Mouse (Mus musculus): ENCODE measurements at regions not wholly inside any gene's neighbourhood (a gene's known extent, or its start where the extent isn't known, plus 50 kb on each side); places are given as distances from the start of the nearest gene placed in this dataset.
"Not testable (repeated sequence)": the region's sequence is repeated elsewhere in the genome, so short reads cannot be mapped to it uniquely, and the experiment has no call there.

DNA sequence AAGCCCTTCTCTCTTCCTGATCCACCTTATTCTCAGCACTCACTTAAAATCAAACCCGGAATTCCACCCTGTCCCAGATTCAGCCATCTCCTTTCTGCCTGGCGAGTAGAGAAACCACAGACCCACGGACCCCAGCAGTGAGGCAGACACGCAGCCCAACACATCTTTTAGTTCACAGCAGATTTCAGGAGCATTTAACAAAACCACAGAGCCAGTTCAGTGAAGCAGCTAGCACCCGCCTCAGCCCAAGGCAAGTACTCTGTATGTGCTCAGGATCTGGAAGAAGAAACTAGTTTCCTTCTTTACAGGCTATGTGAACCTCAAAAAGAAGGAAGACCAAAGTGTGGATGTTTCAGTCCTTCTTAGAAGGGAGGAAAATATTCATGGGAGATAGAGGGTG lies 560.6 kb downstream of the Nyap2 start:
- DNase-seq (ENCODE audit: low spot score in 2 of 2) = no peak

- DNase-seq (ENCODE audit: low spot score in 2 of 2) = peak in 1 of 2 experiments; percentile 13
These were observed 576.4 kb downstream of the Nyap2 start for GRCm38 (mm10) chr1:81652990-81653717.

- peak; percentile 19 to 31 for DNase-seq (ENCODE audit: low spot score in 2 of 2)
These were observed 571.7 kb upstream of the Gm9747 start for GRCm38 (mm10) chr1:81661245-81661644.

GRCm38 (mm10) chr1:81671142-81671541 lies 561.8 kb upstream of the Gm9747 start:
- DNase-seq (ENCODE audit: low spot score in 2 of 2) = no peak

DNA sequence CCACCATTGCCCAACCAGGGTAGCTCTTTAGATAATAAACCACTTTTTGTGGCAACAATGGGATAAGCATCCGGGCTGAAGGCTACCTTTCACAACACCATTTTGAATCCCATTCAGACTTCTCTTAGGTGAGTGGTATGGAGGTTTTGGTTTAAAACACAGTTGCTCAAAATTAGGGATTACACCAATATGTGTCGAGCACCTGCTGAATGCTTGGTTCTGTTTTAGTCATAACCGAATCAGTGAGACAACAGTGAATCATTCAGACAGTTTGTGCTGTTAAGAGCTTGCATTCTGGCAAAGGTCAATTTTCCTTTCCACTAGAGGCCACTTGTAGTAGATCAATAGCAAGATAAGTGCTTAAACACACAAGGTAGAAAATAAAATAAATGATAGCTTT lies 561.2 kb upstream of the Gm9747 start:
- no peak for DNase-seq (ENCODE audit: low spot score in 2 of 2)

- DNase-seq (ENCODE audit: low spot score in 2 of 2) = no peak
These were observed 557.2 kb upstream of the Gm9747 start for GRCm38 (mm10) chr1:81675576-81676342.

DNA sequence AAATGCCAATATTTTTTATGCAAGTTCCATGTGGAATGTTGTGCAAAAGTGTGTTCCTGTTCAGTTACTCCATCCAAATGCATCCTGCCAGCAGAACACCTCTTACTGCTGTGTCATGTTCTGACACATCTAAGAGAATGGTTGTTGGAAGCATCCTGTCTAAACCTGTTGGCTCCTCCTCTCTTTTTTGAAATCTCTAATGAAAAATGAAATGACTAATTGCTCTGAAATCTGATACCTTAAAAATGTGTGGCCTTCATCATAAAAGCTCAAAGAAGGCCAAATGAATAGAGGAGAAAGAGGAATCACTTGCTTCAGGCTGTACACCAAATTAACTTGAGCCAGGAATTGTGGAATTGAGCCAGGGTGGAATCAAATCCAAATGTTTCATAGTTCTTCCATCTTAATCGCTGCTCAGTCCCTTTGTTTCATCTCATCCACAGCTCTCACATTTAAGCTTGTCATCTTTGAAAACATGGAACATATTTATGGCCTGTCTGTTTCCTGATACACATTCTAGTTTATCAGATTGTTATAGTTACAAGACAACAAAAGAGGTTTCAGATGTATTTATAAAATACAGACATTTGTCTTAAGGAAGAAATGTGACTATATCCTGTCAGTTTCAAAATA lies 555.0 kb upstream of the Gm9747 start:
- peak in 1 of 2 experiments; percentile 12 for DNase-seq (ENCODE audit: low spot score in 2 of 2)

- DNase-seq (ENCODE audit: low spot score in 2 of 2) = peak; percentile 47 to 68
These were observed 536.8 kb upstream of the Gm9747 start for GRCm38 (mm10) chr1:81696129-81696528.

DNA sequence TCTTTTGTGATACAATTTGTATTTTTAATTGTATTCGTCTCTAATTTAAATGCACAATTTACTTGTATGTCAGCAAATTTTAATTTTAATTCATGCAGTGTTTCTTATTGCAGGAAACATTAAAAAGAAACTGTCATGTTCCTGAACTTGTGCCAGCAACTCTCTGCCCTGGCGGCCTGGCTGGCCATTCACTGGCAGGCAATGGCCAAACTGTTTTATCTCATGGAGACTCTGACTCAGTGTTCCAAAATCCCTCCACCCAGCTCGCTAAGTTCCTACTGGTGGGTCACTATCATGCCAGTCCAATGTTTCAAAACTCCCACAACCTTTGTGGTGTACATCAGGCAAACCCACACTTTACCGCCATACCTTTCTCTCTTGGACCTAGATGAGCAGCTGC lies 523.7 kb upstream of the Gm9747 start:
- peak in 1 of 2 experiments; percentile 31 for DNase-seq (ENCODE audit: low spot score in 2 of 2)

DNA sequence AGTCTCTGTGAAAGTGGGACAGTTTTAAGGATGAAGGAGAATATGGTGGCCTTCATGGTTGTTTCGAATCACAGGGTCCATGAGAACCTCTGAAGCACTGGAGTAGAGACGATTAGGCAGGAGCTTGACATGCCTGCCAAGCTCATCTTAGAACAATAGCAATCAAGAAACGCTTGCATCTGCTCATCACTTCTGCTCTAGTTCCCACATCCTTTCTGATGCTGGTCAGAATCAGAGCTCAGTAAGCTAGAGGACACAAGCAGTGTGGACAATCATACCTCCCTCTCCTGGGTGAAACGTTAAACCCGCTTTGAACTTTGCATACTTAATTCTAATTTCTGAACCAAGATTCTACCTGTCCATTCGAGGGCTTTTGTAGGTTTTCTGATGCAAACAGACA lies 515.8 kb upstream of the Gm9747 start:
- DNase-seq (ENCODE audit: low spot score in 2 of 2) = no peak

DNA sequence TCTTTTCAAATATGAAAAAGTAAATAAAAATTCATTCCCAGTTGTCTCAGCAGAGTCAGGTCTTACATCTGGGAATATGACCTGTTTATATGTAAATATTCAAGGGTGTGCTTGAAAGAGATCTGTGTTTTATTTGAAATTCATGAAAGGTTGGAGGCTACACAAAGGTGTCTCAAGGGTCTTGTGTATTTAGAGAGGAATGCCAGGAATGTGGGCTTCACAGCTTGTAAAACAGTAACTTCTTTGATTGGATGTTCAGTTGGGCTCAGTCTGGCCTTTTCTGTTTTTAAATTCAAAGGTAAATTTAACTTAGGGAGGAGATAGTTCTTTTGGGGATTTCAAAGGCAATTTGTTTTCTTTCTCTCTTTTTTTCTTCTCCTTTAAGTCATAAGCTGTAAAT lies 514.7 kb upstream of the Gm9747 start:
- DNase-seq (ENCODE audit: low spot score in 2 of 2) = no peak

DNA sequence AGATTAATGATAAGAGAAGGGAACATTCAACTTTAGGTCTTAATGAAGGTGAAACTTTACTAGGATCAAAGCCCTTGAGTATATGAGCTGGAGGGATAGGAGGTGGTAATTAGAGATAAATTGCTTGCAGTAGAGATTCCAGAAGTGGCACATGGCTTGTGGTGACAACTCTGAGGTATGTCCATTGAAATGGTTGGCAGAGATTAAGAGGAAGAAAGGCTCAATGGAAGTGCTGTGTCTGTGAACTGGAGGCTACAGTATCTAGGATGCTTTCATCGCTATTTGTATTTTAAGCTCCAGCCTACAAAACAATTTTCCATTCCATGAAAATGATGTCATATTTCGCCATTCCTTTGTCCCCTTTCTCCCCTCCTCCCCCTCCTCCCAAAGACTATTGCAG lies 508.1 kb upstream of the Gm9747 start:
- no peak for DNase-seq (ENCODE audit: low spot score in 2 of 2)

- DNase-seq (ENCODE audit: low spot score in 2 of 2) = no peak
These were observed 506.4 kb upstream of the Gm9747 start for GRCm38 (mm10) chr1:81726268-81727132.

GRCm38 (mm10) chr1:81737111-81737833 lies 495.6 kb upstream of the Gm9747 start:
- peak; percentile 30 to 43 for DNase-seq (ENCODE audit: low spot score in 2 of 2)

- peak in 1 of 2 experiments; percentile 18 for DNase-seq (ENCODE audit: low spot score in 2 of 2)
These were observed 494.5 kb upstream of the Gm9747 start for GRCm38 (mm10) chr1:81738384-81738783.

- no peak for DNase-seq (ENCODE audit: low spot score in 2 of 2)
These were observed 493.5 kb upstream of the Gm9747 start for GRCm38 (mm10) chr1:81739392-81739791.

DNA sequence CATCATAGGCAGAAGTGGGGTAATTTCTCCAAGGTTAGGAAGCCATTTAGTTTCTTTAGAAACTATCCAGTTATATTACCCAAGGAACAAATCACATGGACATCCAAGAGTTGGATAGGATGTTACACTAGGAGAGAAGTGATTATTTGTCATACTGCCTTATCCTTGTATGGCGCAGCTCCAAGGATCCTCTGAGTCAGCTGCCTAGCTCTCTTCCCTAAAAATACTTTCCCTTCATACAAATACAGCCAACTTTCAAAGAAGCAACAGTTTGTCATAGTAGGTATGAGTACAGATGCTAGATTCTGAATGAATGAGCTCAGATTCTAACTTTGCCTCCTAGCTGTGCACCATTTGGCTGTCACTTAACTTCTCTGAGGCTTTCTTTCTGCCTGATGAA lies 492.9 kb upstream of the Gm9747 start:
- DNase-seq (ENCODE audit: low spot score in 2 of 2) = peak; percentile 32 to 39

DNA sequence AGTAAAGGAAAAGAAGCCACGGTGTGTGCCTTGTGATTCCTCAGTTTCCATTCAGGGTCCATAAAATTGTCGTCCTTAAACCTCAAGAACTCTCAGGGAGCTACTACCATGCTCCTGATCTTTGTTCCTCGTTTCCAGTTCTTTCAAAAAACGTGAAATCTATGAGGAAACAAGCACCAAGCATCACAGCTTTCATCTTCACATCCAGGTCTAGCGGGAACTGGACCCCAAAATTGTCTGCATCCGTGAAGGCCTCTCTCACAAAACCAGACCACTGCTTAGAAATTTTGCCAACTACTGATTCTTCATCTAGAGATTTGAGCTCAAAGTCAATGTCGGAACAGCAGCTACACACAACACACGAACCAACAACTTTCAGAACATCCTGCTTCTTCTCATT lies 491.0 kb upstream of the Gm9747 start:
- not testable (repeated sequence) for DNase-seq (ENCODE audit: low spot score in 2 of 2)

DNA sequence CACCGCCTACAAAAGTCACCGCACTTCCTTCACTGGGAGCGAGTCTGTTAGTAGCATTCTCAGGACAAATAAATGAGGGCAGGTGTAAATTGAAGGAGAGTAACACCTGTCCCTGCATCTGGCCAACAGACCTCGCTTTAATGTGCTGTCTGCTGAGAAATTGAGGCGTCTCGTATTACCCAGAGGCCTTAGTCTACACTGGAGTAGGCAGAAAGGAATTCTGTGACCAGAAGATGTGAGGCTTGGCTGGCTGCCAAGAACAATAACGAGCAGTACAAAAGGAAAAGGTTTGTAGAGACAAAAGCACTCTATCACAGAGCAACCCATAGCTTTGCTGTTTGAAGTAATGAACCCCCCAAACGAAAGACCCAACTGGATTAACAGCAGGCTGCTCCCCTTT lies 488.4 kb upstream of the Gm9747 start:
- DNase-seq (ENCODE audit: low spot score in 2 of 2) = no peak

DNA sequence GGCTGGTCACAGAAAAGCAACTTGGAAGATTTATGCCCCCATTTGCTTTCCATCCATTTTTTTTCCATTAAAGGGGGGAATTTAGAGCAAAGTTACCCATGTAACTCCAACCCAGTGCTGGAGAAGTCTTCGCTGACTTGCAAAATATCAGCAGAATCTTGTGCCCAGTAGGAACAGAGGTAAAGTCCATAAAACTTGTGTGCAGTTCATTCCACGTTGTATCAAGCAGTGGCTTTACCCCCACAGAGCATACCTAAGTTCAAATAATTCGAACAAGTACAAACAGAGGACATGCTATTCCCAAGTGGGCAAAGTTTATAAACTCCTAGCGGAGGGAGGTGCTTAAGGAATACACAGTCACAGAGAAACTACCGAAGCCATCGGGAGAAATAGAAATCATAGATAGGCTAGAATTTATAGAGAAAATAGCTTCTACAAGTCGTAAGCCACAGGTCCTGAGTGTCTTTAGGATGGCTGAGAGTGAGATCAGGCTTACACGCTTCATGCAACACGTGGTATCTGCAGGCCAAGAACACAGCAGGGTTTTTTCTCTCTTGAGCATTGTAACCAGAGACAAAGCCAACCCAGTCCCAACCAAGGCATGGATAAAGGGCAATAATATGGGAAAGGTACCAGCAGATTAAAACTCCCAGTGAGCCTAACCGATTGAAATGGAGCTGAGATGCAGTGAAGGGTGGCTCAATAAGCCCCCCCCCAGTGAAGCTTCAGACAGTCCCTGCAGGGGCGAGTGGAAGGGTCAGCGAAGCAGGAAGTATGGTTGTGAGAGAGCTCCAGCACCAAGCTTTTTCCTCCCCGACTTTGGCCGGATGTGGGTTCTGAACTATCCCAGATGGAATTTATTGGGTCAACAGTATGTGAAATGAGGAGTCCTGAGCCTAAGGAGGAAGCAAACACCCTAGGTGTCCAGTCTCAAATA lies 487.6 kb upstream of the Gm9747 start:
- DNase-seq (ENCODE audit: low spot score in 2 of 2) = no peak
